Mouse (Mus musculus) G1E (cell line): Measurements from ENCODE around the gene Znfx1. TPM values are rescaled to one million over a fixed set of nuclear protein-coding genes. Genes with fewer than 3 reads are reported as not detected.

Source experiments
- ATAC-seq: 2 replicates; pipeline ENCODE4 v1.8.0; 2016; ENCODE audit warnings: mild to moderate bottlenecking; ENCODE audit not compliant: insufficient number of reproducible peaks, poor library complexity, low FRiP score, severe bottlenecking; ENCODE audit errors: extremely low read depth
- DNase-seq: peaks from one replicate; pipeline ENCODE4 v3.0.0; 2012; ENCODE audit warnings: low spot score
- H3K27me3 ChIP-seq: 2 replicates; pipeline ENCODE4 v1.6.1; 2012; ENCODE audit warnings: mild to moderate bottlenecking, low read length, inconsistent platforms; ENCODE audit not compliant: insufficient read depth
- H3K36me3 ChIP-seq: replicated peaks from 2 replicates; pipeline ENCODE3; 2012; ENCODE audit warnings: mild to moderate bottlenecking, inconsistent platforms
- H3K4me1 ChIP-seq: 2 replicates; pipeline ENCODE4 v1.6.1; 2012; ENCODE audit warnings: low read depth, low read length, inconsistent platforms, mixed read lengths; ENCODE audit not compliant: insufficient read depth
- H3K4me3 ChIP-seq: 2 replicates; pipeline ENCODE4 v1.5.1; 2012; ENCODE audit warnings: low read depth, mild to moderate bottlenecking, inconsistent platforms, low read length, moderate library complexity, mixed read lengths
- H3K9me3 ChIP-seq: replicated peaks from 2 replicates; pipeline ENCODE4 v1.6.1; 2012; ENCODE audit warnings: inconsistent platforms
- CTCF ChIP-seq: IDR thresholded peaks from 2 replicates; pipeline ENCODE4 v1.5.1; 2012; ENCODE audit warnings: low read depth, low read length, inconsistent platforms, mixed read lengths
- GATA1 ChIP-seq: IDR thresholded peaks from 2 replicates; pipeline ENCODE4 v1.6.1; 2012; ENCODE audit warnings: borderline replicate concordance, low read length, inconsistent platforms, mixed read lengths
- GATA2 ChIP-seq: IDR thresholded peaks from 2 replicates; pipeline ENCODE4 v1.6.1; 2012; ENCODE audit warnings: low read depth, low read length, inconsistent platforms, borderline replicate concordance
- POLR2AphosphoS5 ChIP-seq: IDR thresholded peaks from 2 replicates; pipeline ENCODE4 v1.6.1; 2012; ENCODE audit warnings: low read depth, low read length, inconsistent platforms; ENCODE audit not compliant: insufficient replicate concordance
- TAL1 ChIP-seq: conservative IDR thresholded peaks from 2 replicates; pipeline ENCODE4 v1.6.1; 2012; ENCODE audit warnings: low read depth, low read length, inconsistent platforms, mixed read lengths
- polyA plus RNA-seq: library from polyadenylated mRNA; stranded (reverse); fragments of >175 nt; gene quantifications from 2 replicates; pipeline ENCODE4 v1.2.3, GENCODE M21; 2012
- total RNA-seq, 2 experiments: library from RNA; stranded (forward) in 1 of 2; stranded (reverse) in 1 of 2; fragments of 200-1000 nt in 1 of 2; fragments of >200 nt in 1 of 2; fragmentation: Nextera tagmentation in 1 of 2; gene quantifications; 2 replicates each; pipeline ENCODE4 v1.2.3; 2014 to 2017

Znfx1 gene
- total and polyA plus RNA-seq, 3 experiments = 4.1 to 21.6 (median 13.5) TPM

DNA sequence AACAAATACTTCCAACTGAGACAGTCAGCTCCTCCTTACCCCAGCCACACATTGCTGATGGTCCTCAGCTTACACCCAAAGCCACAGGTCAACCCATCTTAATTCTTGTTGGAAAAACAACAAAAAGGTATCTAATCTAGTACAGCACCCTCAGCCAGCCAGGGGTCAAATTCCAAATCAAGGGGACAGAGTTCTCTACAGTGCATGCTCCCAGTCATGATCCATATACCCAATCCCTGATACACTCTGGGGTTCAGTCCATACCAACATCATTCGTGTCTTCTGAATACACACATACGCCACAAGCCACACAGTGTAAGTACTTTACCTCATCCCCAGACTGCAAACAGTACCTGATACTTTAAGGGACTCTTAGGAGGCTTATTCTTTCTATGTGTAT, 56.5 kb downstream of the Znfx1 start:
- Histone ChIP-seq H3K4me3 (no peak overlapping the region), H3K9me3 (no peaks in the 10 kb centered on the region), H3K27me3 (peaks cover 49% of the 10 kb centered on the region), H3K4me1 (peaks cover 5% of the 10 kb centered on the region; the same call in 1 of the 2 replicates), H3K36me3 (no peaks in the 10 kb centered on the region)
- no peak for TF ChIP-seq CTCF
- TF ChIP-seq GATA1 = no peak
- no peak for TF ChIP-seq POLR2AphosphoS5
- no peak for TF ChIP-seq GATA2
- no peak for TF ChIP-seq TAL1
- ATAC-seq = no peak
- no peak for DNase-seq

- H3K27me3 ChIP-seq = peaks cover 46% of the 10 kb centered on the region
- DNase-seq = no peak
- H3K4me1 ChIP-seq = peaks cover 7% of the 10 kb centered on the region; the same call in 1 of the 2 replicates
- no peak overlapping the region for H3K4me3 ChIP-seq
- H3K36me3 ChIP-seq = no peaks in the 10 kb centered on the region
- ATAC-seq = peak; percentile 28; the same call in 1 of the 2 replicates
- no peaks in the 10 kb centered on the region for H3K9me3 ChIP-seq
- TF ChIP-seq TAL1 (no peak), GATA2 (no peak), POLR2AphosphoS5 (no peak), CTCF (no peak; the same call in 1 of the 2 replicates), GATA1 (no peak)
These were observed 58.5 kb downstream of the Znfx1 start for GRCm38 (mm10) chr2:167004099-167004854.

GRCm38 (mm10) chr2:167001486-167001885, 61.3 kb downstream of the Znfx1 start:
- Histone ChIP-seq H3K4me3 (no peak overlapping the region), H3K27me3 (peaks cover 25% of the 10 kb centered on the region), H3K4me1 (peaks cover 19% of the 10 kb centered on the region), H3K36me3 (no peaks in the 10 kb centered on the region), H3K9me3 (no peaks in the 10 kb centered on the region)
- TF ChIP-seq CTCF = no peak
- TF ChIP-seq TAL1 = no peak
- no peak for TF ChIP-seq POLR2AphosphoS5
- TF ChIP-seq GATA2 = no peak
- TF ChIP-seq GATA1 = no peak
- ATAC-seq = no peak
- DNase-seq = no peak

- H3K4me1 ChIP-seq = peaks cover 54% of the 10 kb centered on the region
These were observed 66.3 kb downstream of the Znfx1 start for GRCm38 (mm10) chr2:166996533-166996894.

GRCm38 (mm10) chr2:166995796-166996532, 66.9 kb downstream of the Znfx1 start, which contains the start of gene Stau1:
TSS of gene Stau1 (minus strand) at chr2:166996299.
- Histone ChIP-seq H3K4me3 (peak within 1 kb of the TSS; percentile 92), H3K4me1 (peaks cover 55% of the 10 kb centered on the region), H3K9me3 (no peaks in the 10 kb centered on the region), H3K27me3 (peaks cover 8% of the 10 kb centered on the region), H3K36me3 (peaks cover 2% of the 10 kb centered on the region)
- TF ChIP-seq CTCF = no peak
- no peak for TF ChIP-seq POLR2AphosphoS5
- peak; percentile 85 for DNase-seq
- ATAC-seq = peak; percentile 89

More at GRCm38 (mm10) chr2:166996533-166996894, 66.3 kb downstream of the Znfx1 start:
- peak overlapping the region; percentile 92 for H3K4me3 ChIP-seq
- ATAC-seq (peak; percentile 16; the same call in 1 of the 2 replicates), DNase-seq (no peak)
- no peak for TF ChIP-seq GATA1
- TF ChIP-seq CTCF = no peak
- no peak for TF ChIP-seq TAL1
- no peak for TF ChIP-seq POLR2AphosphoS5
- TF ChIP-seq GATA2 = no peak
- H3K36me3 ChIP-seq = peaks cover 2% of the 10 kb centered on the region
- H3K27me3 ChIP-seq = peaks cover 12% of the 10 kb centered on the region
- H3K9me3 ChIP-seq = no peaks in the 10 kb centered on the region
